ENCODE assay signal across 8 mouse cellular contexts in genomic region chr4:134918381-134918780, GRCm38 (mm10). TPM values are rescaled to one million over a fixed set of nuclear protein-coding genes. Genes with fewer than 3 reads are reported as not detected.
DNase-seq lines count a peak whose midpoint lies in the region; ATAC-seq and TF ChIP-seq lines count a peak whose summit lies in the region.

No protein-coding gene starts in this region.

- no peak for TF ChIP-seq CTCF in small intestine, adult 2 months (IDR thresholded peaks at IDR 0.05; ENCODE audit: extremely low read depth, insufficient read length, insufficient replicate concordance, low read depth, low read length)
- TF ChIP-seq CTCF in cerebellum, adult 2 months (IDR thresholded peaks at IDR 0.05; ENCODE audit: borderline replicate concordance, insufficient read depth, low read depth, low read length), result no peak

- no peak overlapping the region for H3K4me3 ChIP-seq in embryonic facial prominence, embryonic 15.5 days (replicated peaks)
- no peak overlapping the region for H3K4me3 ChIP-seq in small intestine, adult 2 months (ENCODE audit: low read depth, low read length)
- no peak overlapping the region for H3K4me3 ChIP-seq in cerebellum, adult 2 months (replicated peaks; ENCODE audit: insufficient read depth, low read depth, low read length)
- no peak overlapping the region for H3K4me3 ChIP-seq in midbrain, embryonic 16.5 days (ENCODE audit: low read depth, low read length)

- H3K27ac ChIP-seq in embryonic facial prominence, embryonic 15.5 days (replicated peaks), result peak overlapping the region; percentile 45
- peak overlapping the region; percentile 64 for H3K27ac ChIP-seq in small intestine, adult 2 months (ENCODE audit: insufficient read depth, low read depth, low read length)
- no peak overlapping the region for H3K27ac ChIP-seq in cerebellum, adult 2 months (ENCODE audit: insufficient read depth, low read length)
- H3K27ac ChIP-seq in midbrain, embryonic 16.5 days (ENCODE audit: low read length), result no peak overlapping the region

- no peaks in the 10 kb centered on the region for H3K36me3 ChIP-seq in embryonic facial prominence, embryonic 15.5 days
- H3K36me3 ChIP-seq in small intestine, adult 2 months (ENCODE audit: control insufficient read depth, insufficient read depth, low read length), result no peaks in the 10 kb centered on the region
- H3K36me3 ChIP-seq in midbrain, embryonic 16.5 days (ENCODE audit: control insufficient read depth, insufficient read depth, low read length), result no peaks in the 10 kb centered on the region

- ATAC-seq in embryonic facial prominence, embryonic 15.5 days (ENCODE audit: insufficient number of reproducible peaks, low FRiP score, low TSS enrichment, low read depth), result no peak
- no peak for ATAC-seq in frontal cortex, adult (ENCODE audit: low TSS enrichment)
- ATAC-seq in midbrain, embryonic 16.5 days, result no peak

- H3K27me3 ChIP-seq in embryonic facial prominence, embryonic 15.5 days, result no peaks in the 10 kb centered on the region
- H3K27me3 ChIP-seq in small intestine, adult 2 months (ENCODE audit: control insufficient read depth, insufficient read depth, low read length), result no peaks in the 10 kb centered on the region
- H3K27me3 ChIP-seq in cerebellum, adult 2 months (ENCODE audit: control insufficient read depth, insufficient read depth, low read length), result no peaks in the 10 kb centered on the region
- no peaks in the 10 kb centered on the region for H3K27me3 ChIP-seq in midbrain, embryonic 16.5 days (ENCODE audit: control insufficient read depth, insufficient read depth, low read depth, low read length)

- WGBS in embryonic facial prominence, embryonic 15.5 days, result 38% methylated on average over 7 of the region's 7 CpGs
- WGBS in small intestine, adult 2 months, result 5% methylated on average over 7 of the region's 7 CpGs
- WGBS in cerebellum, adult 2 months, result 51% methylated on average over 7 of the region's 7 CpGs
- WGBS in midbrain, embryonic 16.5 days, result 78% methylated on average over 7 of the region's 7 CpGs

- no peak overlapping the region for H3K4me2 ChIP-seq in embryonic facial prominence, embryonic 15.5 days (replicated peaks)
- no peak overlapping the region for H3K4me2 ChIP-seq in midbrain, embryonic 16.5 days (ENCODE audit: low read length)

- no peaks in the 10 kb centered on the region for H3K9me3 ChIP-seq in embryonic facial prominence, embryonic 15.5 days (replicated peaks)
- no peaks in the 10 kb centered on the region for H3K9me3 ChIP-seq in midbrain, embryonic 16.5 days (replicated peaks; ENCODE audit: control insufficient read depth, low read length, poor library complexity, severe bottlenecking)

- no peak overlapping the region for H3K9ac ChIP-seq in embryonic facial prominence, embryonic 15.5 days
- no peak overlapping the region for H3K9ac ChIP-seq in midbrain, embryonic 16.5 days (ENCODE audit: low read depth, low read length)

- peak; percentile 60 for DNase-seq in 3134 (ENCODE audit: extremely low read depth, insufficient read length, low spot score)
- DNase-seq in CD4-positive helper T cell, adult 2 months (ENCODE audit: low read depth, low spot score), result peak; percentile 92
- peak; percentile 90 to 92 for DNase-seq in kidney, postnatal 36 days
- DNase-seq in cerebellum, adult 2 months, result no peak

- H3K4me1 ChIP-seq in embryonic facial prominence, embryonic 15.5 days, result peaks cover 20% of the 10 kb centered on the region
- peaks cover 11% of the 10 kb centered on the region; the same call in 1 of the 2 replicates for H3K4me1 ChIP-seq in small intestine, adult 2 months (ENCODE audit: control insufficient read depth, insufficient read depth, insufficient read length, low read length)
- H3K4me1 ChIP-seq in cerebellum, adult 2 months (ENCODE audit: control insufficient read depth, insufficient read depth, low read length), result no peaks in the 10 kb centered on the region; the same call in 1 of the 2 replicates
- H3K4me1 ChIP-seq in midbrain, embryonic 16.5 days (ENCODE audit: control insufficient read depth, insufficient read depth, low read length), result peaks cover 8% of the 10 kb centered on the region

- TF ChIP-seq POLR2A in small intestine, adult 2 months (IDR thresholded peaks at IDR 0.05; ENCODE audit: low read depth, low read length), result no peak
- TF ChIP-seq POLR2A in cerebellum, adult 2 months (IDR thresholded peaks at IDR 0.05; ENCODE audit: borderline replicate concordance, insufficient read depth, low read length), result no peak

RNA-seq across cellular contexts. Expression of gene Tmem50a, which starts 3.6 kb away (rescaled TPM):
- 190 and 193 TPM in 2 replicates for polyA plus RNA-seq in embryonic facial prominence, embryonic 15.5 days (2015; fragmentation: Nextera tagmentation; extraction: Ambion mirVana)
- polyA plus RNA-seq in small intestine, adult 2 months (2012; rRNA removed), result 29.8 and 54.4 TPM in 2 replicates
- polyA plus RNA-seq in cerebellum, adult 2 months (2012; rRNA removed), result 105 and 111 TPM in 2 replicates
- polyA plus RNA-seq in midbrain, embryonic 16.5 days (2015; fragmentation: Nextera tagmentation; extraction: Ambion mirVana), result 237 and 253 TPM in 2 replicates

RNA-seq across cellular contexts. Expression of gene Rsrp1, which starts 5.0 kb away (rescaled TPM):
- polyA plus RNA-seq in embryonic facial prominence, embryonic 15.5 days (2015; fragmentation: Nextera tagmentation; extraction: Ambion mirVana), result 505 and 540 TPM in 2 replicates
- 758 and 1,409 TPM in 2 replicates for polyA plus RNA-seq in small intestine, adult 2 months (2012; rRNA removed)
- polyA plus RNA-seq in cerebellum, adult 2 months (2012; rRNA removed), result 478 and 508 TPM in 2 replicates
- polyA plus RNA-seq in midbrain, embryonic 16.5 days (2015; fragmentation: Nextera tagmentation; extraction: Ambion mirVana), result 576 and 581 TPM in 2 replicates

RNA-seq across cellular contexts. Expression of gene Syf2, which starts 12.3 kb away (rescaled TPM):
- polyA plus RNA-seq in embryonic facial prominence, embryonic 15.5 days (2015; fragmentation: Nextera tagmentation; extraction: Ambion mirVana), result 77.8 and 83.6 TPM in 2 replicates
- polyA plus RNA-seq in small intestine, adult 2 months (2012; rRNA removed), result 2.4 and 9.2 TPM in 2 replicates
- polyA plus RNA-seq in cerebellum, adult 2 months (2012; rRNA removed), result 95.4 and 99.7 TPM in 2 replicates
- 61.9 and 64.7 TPM in 2 replicates for polyA plus RNA-seq in midbrain, embryonic 16.5 days (2015; fragmentation: Nextera tagmentation; extraction: Ambion mirVana)

RNA-seq across cellular contexts. Expression of gene Rhd, which starts 54.0 kb away (rescaled TPM):
- polyA plus RNA-seq in embryonic facial prominence, embryonic 15.5 days (2015; fragmentation: Nextera tagmentation; extraction: Ambion mirVana), result 2.3 and 2.9 TPM in 2 replicates
- not detected in 2 replicates for polyA plus RNA-seq in small intestine, adult 2 months (2012; rRNA removed)
- polyA plus RNA-seq in cerebellum, adult 2 months (2012; rRNA removed), result 1.0 and 1.1 TPM in 2 replicates
- polyA plus RNA-seq in midbrain, embryonic 16.5 days (2015; fragmentation: Nextera tagmentation; extraction: Ambion mirVana), result 1.3 and 1.4 TPM in 2 replicates

Comparison
In these comparisons a context has a peak if more than half of its experiments do, and no peak if none do; other contexts are left out.
1. DNase-seq: peak in 3134 (single experiment), CD4-positive helper T cell, adult 2 months (single experiment) and kidney, postnatal 36 days (2 of 2); none in cerebellum, adult 2 months (0 of 2).
2. H3K27ac ChIP-seq: peak in embryonic facial prominence, embryonic 15.5 days (single experiment) and small intestine, adult 2 months (single experiment); none in cerebellum, adult 2 months (single experiment) and midbrain, embryonic 16.5 days (single experiment).